Mouse (Mus musculus): ENCODE measurements at regions not wholly inside any gene's neighbourhood (a gene's known extent, or its start where the extent isn't known, plus 50 kb on each side); places are given as distances from the start of the nearest gene placed in this dataset.

DNA sequence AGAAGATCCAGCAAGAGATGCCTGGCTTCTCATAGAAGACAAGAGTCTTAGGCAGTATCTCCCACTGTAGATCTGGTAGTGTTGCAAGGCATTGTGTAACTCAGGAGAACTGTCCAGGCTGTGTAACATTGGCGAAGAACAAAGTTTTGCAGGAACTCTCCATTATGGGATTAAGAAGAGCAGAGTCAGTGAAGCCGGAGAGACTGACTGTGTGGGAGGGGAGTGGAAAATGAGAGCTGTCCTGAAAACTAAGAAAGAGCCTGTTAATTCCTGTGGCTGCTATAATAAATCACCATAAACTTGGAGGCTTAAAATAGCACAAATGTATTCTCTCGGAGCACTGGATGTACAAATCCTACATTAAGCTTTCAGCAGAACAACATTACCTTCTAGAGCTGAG, 257.5 kb upstream of the Prickle1 start:
- no peak overlapping the region for H3K9ac ChIP-seq (ENCODE audit: low read length)
- no peaks in the 10 kb centered on the region for H3K36me3 ChIP-seq (ENCODE audit: control insufficient read depth, insufficient read depth)
- no peaks in the 10 kb centered on the region for H3K4me1 ChIP-seq (ENCODE audit: control insufficient read depth, insufficient read depth, low read length)
- no peak for ATAC-seq (replicated peaks; ENCODE audit: extremely low read depth, insufficient read depth, low FRiP score)
- H3K4me2 ChIP-seq (ENCODE audit: low read depth, low read length): no peak overlapping the region
- H3K27ac ChIP-seq (ENCODE audit: low read length): no peak overlapping the region
- no peaks in the 10 kb centered on the region for H3K27me3 ChIP-seq (ENCODE audit: control insufficient read depth, insufficient read depth, low read length)
- no peaks in the 10 kb centered on the region; the same call in 1 of the 2 replicates for H3K9me3 ChIP-seq (replicated peaks; ENCODE audit: control insufficient read depth, low read length)
- 70% methylated on average over 3 of the region's 3 CpGs for WGBS
- H3K4me3 ChIP-seq (ENCODE audit: low read length): no peak overlapping the region

DNA sequence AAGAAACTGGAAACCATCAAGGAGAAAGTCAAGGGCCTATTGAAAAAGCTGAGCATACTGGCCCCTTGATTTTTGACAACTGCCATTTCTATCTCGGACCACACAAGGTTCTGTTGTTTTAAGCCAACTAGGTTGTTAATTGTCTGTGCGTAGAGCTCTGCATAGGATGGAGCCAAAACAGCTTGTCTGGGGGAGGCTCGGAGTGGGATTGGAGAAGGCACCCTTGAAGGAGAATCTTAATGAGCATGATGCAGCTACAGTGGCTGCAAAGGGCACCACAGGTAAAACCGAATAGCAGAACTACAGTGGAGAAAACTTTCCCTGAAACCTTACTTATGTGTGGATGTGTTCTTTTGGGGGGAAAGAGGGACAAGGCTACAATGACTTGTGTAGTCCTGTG, 256.4 kb upstream of the Prickle1 start:
- ATAC-seq (replicated peaks; ENCODE audit: extremely low read depth, insufficient read depth, low FRiP score): no peak
- Histone ChIP-seq H3K27ac (ENCODE audit: low read length) (no peak overlapping the region), H3K4me3 (ENCODE audit: low read length) (no peak overlapping the region), H3K4me2 (ENCODE audit: low read depth, low read length) (no peak overlapping the region), H3K9me3 (replicated peaks; ENCODE audit: control insufficient read depth, low read length) (no peaks in the 10 kb centered on the region; the same call in 1 of the 2 replicates), H3K27me3 (ENCODE audit: control insufficient read depth, insufficient read depth, low read length) (no peaks in the 10 kb centered on the region), H3K36me3 (ENCODE audit: control insufficient read depth, insufficient read depth) (no peaks in the 10 kb centered on the region), H3K9ac (ENCODE audit: low read length) (no peak overlapping the region), H3K4me1 (ENCODE audit: control insufficient read depth, insufficient read depth, low read length) (no peaks in the 10 kb centered on the region)
- 85% methylated on average over 4 of the region's 4 CpGs for WGBS

DNA sequence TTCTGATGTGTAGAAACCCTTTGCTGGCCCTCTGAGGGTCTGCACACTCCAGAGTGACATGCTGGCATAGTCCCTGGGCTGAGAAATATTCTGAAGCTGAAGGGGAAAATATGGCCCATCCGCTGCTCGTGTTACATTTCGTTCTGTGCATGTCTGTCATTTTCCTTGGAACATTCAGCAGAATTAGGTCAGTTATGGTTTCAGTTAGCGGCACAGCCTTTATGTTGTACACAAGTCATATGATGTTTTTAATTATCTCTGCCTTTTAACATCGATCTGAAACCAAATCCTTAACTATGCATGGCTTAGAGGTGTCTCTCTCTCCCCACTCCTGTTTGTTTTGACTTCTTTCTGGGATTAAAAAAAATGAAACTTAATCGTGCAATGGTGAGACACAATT, 254.7 kb upstream of the Prickle1 start:
- Histone ChIP-seq H3K9me3 (replicated peaks; ENCODE audit: control insufficient read depth, low read length) (no peaks in the 10 kb centered on the region; the same call in 1 of the 2 replicates), H3K9ac (ENCODE audit: low read length) (no peak overlapping the region), H3K27ac (ENCODE audit: low read length) (no peak overlapping the region), H3K36me3 (ENCODE audit: control insufficient read depth, insufficient read depth) (no peaks in the 10 kb centered on the region), H3K27me3 (ENCODE audit: control insufficient read depth, insufficient read depth, low read length) (no peaks in the 10 kb centered on the region), H3K4me2 (ENCODE audit: low read depth, low read length) (no peak overlapping the region), H3K4me1 (ENCODE audit: control insufficient read depth, insufficient read depth, low read length) (no peaks in the 10 kb centered on the region), H3K4me3 (ENCODE audit: low read length) (no peak overlapping the region)
- ATAC-seq (replicated peaks; ENCODE audit: extremely low read depth, insufficient read depth, low FRiP score): no peak
- WGBS: 89% methylated on average over 6 of the region's 6 CpGs

DNA sequence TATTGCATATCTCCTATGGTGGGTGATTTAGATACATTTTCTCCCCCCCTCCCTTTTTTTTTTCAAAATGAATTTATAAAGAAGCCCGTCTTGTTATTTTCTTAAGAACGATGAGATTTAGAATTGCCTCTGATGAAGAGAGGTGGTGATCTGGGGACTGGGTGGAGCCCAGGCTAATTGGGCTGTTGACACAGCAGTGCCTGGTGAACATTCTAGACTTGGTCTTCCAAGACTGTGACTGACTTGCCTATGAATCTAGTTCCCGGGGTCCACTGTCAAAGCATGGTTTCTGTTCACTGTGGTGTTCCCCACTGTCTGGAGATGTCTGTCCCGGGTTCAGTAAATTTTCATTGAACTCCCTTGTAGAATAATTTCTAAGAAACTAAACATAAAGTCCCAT, 253.1 kb upstream of the Prickle1 start:
- no peak for ATAC-seq (replicated peaks; ENCODE audit: extremely low read depth, insufficient read depth, low FRiP score)
- H3K4me1 ChIP-seq (ENCODE audit: control insufficient read depth, insufficient read depth, low read length): no peaks in the 10 kb centered on the region
- H3K9ac ChIP-seq (ENCODE audit: low read length): no peak overlapping the region
- no peak overlapping the region for H3K27ac ChIP-seq (ENCODE audit: low read length)
- no peak overlapping the region for H3K4me3 ChIP-seq (ENCODE audit: low read length)
- no peak overlapping the region for H3K4me2 ChIP-seq (ENCODE audit: low read depth, low read length)
- no peaks in the 10 kb centered on the region for H3K9me3 ChIP-seq (replicated peaks; ENCODE audit: control insufficient read depth, low read length)
- 83% methylated on average over 4 of the region's 4 CpGs for WGBS
- H3K27me3 ChIP-seq (ENCODE audit: control insufficient read depth, insufficient read depth, low read length): no peaks in the 10 kb centered on the region
- no peaks in the 10 kb centered on the region for H3K36me3 ChIP-seq (ENCODE audit: control insufficient read depth, insufficient read depth)

DNA sequence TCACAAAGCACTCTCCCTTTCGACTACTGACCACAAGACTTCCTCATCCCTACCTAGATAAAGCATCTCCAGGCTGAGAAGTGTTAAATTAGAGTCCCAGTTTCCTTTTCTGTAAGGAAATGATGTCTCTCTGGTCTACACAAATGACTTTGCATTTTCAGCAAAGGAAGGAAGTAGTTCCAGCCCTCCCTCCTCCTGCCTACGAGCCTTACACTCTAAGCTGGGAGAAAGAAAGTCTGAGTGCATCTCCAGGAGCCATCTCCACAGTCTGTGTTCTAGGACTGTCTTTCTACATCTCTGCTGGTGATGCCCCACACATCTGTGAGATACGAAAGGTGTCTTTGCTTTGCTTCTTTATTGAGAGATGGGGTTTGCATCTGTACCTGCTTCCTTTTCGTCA, 251.1 kb upstream of the Prickle1 start:
- Histone ChIP-seq H3K36me3 (ENCODE audit: control insufficient read depth, insufficient read depth) (no peaks in the 10 kb centered on the region), H3K27ac (ENCODE audit: low read length) (no peak overlapping the region), H3K9ac (ENCODE audit: low read length) (no peak overlapping the region), H3K4me1 (ENCODE audit: control insufficient read depth, insufficient read depth, low read length) (no peaks in the 10 kb centered on the region), H3K4me3 (ENCODE audit: low read length) (no peak overlapping the region), H3K9me3 (replicated peaks; ENCODE audit: control insufficient read depth, low read length) (peaks cover 3% of the 10 kb centered on the region), H3K27me3 (ENCODE audit: control insufficient read depth, insufficient read depth, low read length) (no peaks in the 10 kb centered on the region), H3K4me2 (ENCODE audit: low read depth, low read length) (no peak overlapping the region)
- no peak for ATAC-seq (replicated peaks; ENCODE audit: extremely low read depth, insufficient read depth, low FRiP score)
- 78% methylated on average over 4 of the region's 4 CpGs for WGBS

DNA sequence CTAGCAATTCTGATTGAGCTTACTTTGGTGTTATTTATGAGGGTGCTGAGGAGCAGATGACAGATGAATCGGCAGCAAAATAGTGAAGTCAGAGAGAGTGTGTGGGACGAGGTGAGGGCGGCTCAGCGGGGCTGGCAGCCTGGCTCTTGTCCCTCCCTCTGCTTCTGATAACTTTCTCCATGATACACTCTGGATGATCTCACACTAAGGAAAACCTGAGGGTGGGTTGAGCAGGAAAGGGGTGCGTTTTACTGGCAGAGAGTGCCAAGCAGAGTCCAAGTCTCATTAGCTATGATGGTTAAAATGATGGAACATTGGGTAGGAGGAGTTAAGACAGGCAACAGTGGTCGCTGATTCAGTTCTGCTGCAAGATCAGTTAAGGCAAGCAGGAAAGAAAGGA, 250.1 kb upstream of the Prickle1 start:
- H3K4me1 ChIP-seq (ENCODE audit: control insufficient read depth, insufficient read depth, low read length): no peaks in the 10 kb centered on the region
- no peak for ATAC-seq (replicated peaks; ENCODE audit: extremely low read depth, insufficient read depth, low FRiP score)
- peaks cover 3% of the 10 kb centered on the region for H3K9me3 ChIP-seq (replicated peaks; ENCODE audit: control insufficient read depth, low read length)
- no peak overlapping the region for H3K4me2 ChIP-seq (ENCODE audit: low read depth, low read length)
- WGBS: 27% methylated on average over 6 of the region's 6 CpGs
- H3K36me3 ChIP-seq (ENCODE audit: control insufficient read depth, insufficient read depth): no peaks in the 10 kb centered on the region
- no peak overlapping the region for H3K4me3 ChIP-seq (ENCODE audit: low read length)
- H3K27me3 ChIP-seq (ENCODE audit: control insufficient read depth, insufficient read depth, low read length): no peaks in the 10 kb centered on the region
- H3K9ac ChIP-seq (ENCODE audit: low read length): no peak overlapping the region
- H3K27ac ChIP-seq (ENCODE audit: low read length): no peak overlapping the region

DNA sequence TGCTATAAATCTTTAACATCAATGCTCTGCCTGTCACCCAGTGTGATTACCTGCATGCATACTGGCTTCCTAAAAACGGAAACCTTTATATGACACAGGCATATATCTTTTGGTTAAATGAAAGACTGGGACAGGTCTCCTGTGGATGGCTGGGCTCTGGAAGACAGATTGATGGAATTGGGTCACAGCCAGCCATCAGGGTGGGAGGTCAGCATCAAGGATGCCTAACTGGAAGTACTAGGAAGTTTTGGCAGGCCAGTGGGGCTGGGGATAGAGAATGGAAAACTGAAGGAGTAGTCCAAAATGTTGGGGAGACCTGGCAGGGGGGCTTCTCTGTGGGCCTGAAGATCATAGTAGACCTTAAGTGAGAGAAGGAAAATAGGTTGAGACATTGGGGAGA, 237.3 kb upstream of the Prickle1 start:
- 80% methylated on average over 1 of the region's 1 CpGs for WGBS
- peak overlapping the region; percentile 11; the same call in 1 of the 2 replicates for H3K4me2 ChIP-seq (ENCODE audit: low read depth, low read length)
- no peaks in the 10 kb centered on the region for H3K27me3 ChIP-seq (ENCODE audit: control insufficient read depth, insufficient read depth, low read length)
- H3K27ac ChIP-seq (ENCODE audit: low read length): no peak overlapping the region
- H3K4me1 ChIP-seq (ENCODE audit: control insufficient read depth, insufficient read depth, low read length): peaks cover 4% of the 10 kb centered on the region; the same call in 1 of the 2 replicates
- H3K9ac ChIP-seq (ENCODE audit: low read length): no peak overlapping the region
- no peak overlapping the region for H3K4me3 ChIP-seq (ENCODE audit: low read length)
- ATAC-seq (replicated peaks; ENCODE audit: extremely low read depth, insufficient read depth, low FRiP score): no peak
- H3K9me3 ChIP-seq (replicated peaks; ENCODE audit: control insufficient read depth, low read length): no peaks in the 10 kb centered on the region
- H3K36me3 ChIP-seq (ENCODE audit: control insufficient read depth, insufficient read depth): no peaks in the 10 kb centered on the region

DNA sequence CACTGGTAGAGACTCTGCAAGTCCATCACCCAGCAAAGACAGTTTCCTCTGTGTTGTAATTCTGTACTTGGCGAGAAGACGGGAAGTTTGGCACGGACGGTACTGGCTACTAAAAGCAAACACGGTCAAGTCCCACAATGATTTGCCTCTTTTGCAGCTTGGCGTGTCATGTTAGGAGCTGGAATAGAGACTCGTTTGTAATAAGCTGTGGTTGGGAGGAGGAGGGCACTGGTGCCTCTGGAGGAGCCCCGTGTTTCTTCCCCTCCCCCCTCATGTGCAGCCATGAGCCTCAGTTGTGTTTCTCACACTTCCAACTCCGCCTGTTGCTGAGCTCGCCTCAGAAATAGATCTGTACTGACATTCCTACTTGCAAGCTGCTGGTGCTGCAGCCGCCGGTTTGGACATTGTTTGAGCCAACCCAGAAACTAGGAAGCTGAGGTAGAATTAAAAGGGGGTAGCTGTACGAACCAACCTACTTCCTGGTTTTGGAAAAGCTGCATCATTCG, 236.8 kb upstream of the Prickle1 start:
- WGBS: 43% methylated on average over 14 of the region's 14 CpGs
- no peak overlapping the region for H3K27ac ChIP-seq (ENCODE audit: low read length)
- H3K9me3 ChIP-seq (replicated peaks; ENCODE audit: control insufficient read depth, low read length): no peaks in the 10 kb centered on the region
- ATAC-seq (replicated peaks; ENCODE audit: extremely low read depth, insufficient read depth, low FRiP score): no peak; the same call in 1 of the 2 replicates
- no peaks in the 10 kb centered on the region for H3K27me3 ChIP-seq (ENCODE audit: control insufficient read depth, insufficient read depth, low read length)
- H3K4me1 ChIP-seq (ENCODE audit: control insufficient read depth, insufficient read depth, low read length): peaks cover 4% of the 10 kb centered on the region; the same call in 1 of the 2 replicates
- no peak overlapping the region for H3K4me3 ChIP-seq (ENCODE audit: low read length)
- H3K9ac ChIP-seq (ENCODE audit: low read length): no peak overlapping the region
- peak overlapping the region; percentile 11; the same call in 1 of the 2 replicates for H3K4me2 ChIP-seq (ENCODE audit: low read depth, low read length)
- no peaks in the 10 kb centered on the region for H3K36me3 ChIP-seq (ENCODE audit: control insufficient read depth, insufficient read depth)

DNA sequence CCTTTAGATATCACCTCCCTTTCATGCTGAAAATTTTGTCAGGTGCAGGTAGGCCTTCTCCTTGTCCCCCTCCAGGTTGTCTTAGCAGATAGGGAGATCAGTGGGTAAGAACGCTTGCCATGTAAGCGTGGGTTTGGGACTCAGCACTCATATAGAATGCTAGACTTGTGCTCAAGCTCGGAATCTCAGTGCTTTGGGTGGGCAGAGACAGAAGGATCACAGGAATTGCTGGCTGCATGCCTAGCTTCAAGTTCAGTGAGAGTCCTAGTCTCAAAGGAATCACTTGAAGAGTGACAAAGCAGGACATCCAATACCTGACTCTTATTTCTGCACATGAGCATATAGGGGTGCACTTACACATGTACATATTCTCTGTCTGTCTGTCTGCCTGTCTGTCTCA, 235.5 kb upstream of the Prickle1 start:
- ATAC-seq (replicated peaks; ENCODE audit: extremely low read depth, insufficient read depth, low FRiP score): no peak

More for the DNA sequence above, 235.5 kb upstream of the Prickle1 start:
- Histone ChIP-seq H3K4me3 (ENCODE audit: low read length) (no peak overlapping the region), H3K4me2 (ENCODE audit: low read depth, low read length) (no peak overlapping the region), H3K9ac (ENCODE audit: low read length) (no peak overlapping the region), H3K27ac (ENCODE audit: low read length) (no peak overlapping the region), H3K27me3 (ENCODE audit: control insufficient read depth, insufficient read depth, low read length) (no peaks in the 10 kb centered on the region), H3K4me1 (ENCODE audit: control insufficient read depth, insufficient read depth, low read length) (peaks cover 4% of the 10 kb centered on the region; the same call in 1 of the 2 replicates), H3K9me3 (replicated peaks; ENCODE audit: control insufficient read depth, low read length) (no peaks in the 10 kb centered on the region), H3K36me3 (ENCODE audit: control insufficient read depth, insufficient read depth) (no peaks in the 10 kb centered on the region)
- 69% methylated on average over 3 of the region's 3 CpGs for WGBS

Measured in heart, embryonic 16.5 days (tissue).